Mouse (Mus musculus): ENCODE data around the gene Tcea2.
A peak's percentile ranks its signal among the peaks of the same experiment; 100 is the strongest.

Tcea2 gene

GRCm38 (mm10) chr2:181679951-181680715, at the start of gene Tcea2:
Gene Tcea2, plus strand, starts transcription at chr2:181680310.
- peak; percentile 87 for DNase-seq (ENCODE audit: low read depth)

DNA sequence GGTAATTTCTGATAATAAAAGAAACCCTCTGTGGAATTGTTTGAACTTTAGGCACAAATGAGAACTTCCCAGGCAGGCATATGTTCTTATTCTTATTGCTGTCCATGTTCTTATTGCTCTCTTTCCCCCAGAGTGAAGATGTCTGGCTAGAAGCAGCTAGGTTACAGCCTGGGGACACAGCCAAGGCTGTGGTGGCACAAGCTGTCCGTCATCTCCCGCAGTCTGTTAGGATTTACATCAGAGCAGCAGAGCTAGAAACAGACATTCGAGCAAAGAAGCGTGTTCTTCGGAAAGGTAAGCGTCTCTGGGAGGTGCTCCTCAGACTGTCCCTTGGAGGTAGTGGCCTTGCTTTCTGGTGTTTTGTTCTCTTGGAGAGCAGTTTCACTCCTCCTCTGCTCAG, 47.5 kb upstream of the Tcea2 start:
- DNase-seq (ENCODE audit: low read depth), result no peak

GRCm38 (mm10) chr2:181635865-181636264, 44.2 kb upstream of the Tcea2 start:
- no peak for DNase-seq (ENCODE audit: low read depth)

GRCm38 (mm10) chr2:181644361-181644760, 35.7 kb upstream of the Tcea2 start:
- peak; percentile 67 for DNase-seq (ENCODE audit: low read depth)

DNA sequence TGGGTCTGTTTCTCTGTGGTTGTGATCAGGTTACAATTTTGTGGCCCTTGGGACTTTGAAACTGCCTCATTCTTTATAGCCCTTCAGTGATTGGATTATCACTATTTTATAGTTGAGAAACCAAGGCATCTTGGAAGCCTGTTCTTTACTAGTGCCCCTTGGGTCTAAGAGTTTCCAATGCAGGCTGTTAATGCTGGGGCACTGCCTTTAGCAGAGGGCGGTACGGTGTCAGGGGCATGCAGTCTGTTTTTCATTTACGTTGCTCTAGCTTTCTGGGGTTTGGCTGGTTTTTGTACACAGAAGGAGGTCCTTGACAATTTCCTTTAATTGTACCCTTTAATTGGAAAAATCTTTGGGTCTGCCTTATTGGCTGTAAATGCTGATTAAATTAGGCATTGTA, 34.4 kb upstream of the Tcea2 start:
- no peak for DNase-seq (ENCODE audit: low read depth)

- DNase-seq (ENCODE audit: low read depth), result no peak
Observed at GRCm38 (mm10) chr2:181646626-181647472, 33.3 kb upstream of the Tcea2 start.

DNA sequence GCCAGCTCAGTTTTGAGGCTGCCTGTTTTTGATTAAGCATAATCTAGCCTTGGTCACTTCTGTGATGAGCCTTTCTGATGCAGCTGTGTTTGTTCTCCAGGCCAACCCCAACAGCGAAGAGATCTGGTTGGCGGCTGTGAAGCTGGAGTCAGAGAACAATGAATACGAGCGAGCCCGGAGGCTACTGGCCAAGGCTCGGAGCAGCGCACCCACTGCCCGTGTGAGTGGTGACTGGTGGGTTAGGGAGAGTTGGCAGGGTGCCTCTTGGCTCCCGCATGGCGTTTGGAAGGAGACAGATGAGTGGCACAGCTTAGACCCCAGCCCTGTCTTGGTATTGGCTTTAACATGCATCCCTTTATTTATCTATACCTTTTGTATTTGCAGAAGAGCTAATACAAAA, 31.2 kb upstream of the Tcea2 start:
- DNase-seq (ENCODE audit: low read depth), result no peak

DNA sequence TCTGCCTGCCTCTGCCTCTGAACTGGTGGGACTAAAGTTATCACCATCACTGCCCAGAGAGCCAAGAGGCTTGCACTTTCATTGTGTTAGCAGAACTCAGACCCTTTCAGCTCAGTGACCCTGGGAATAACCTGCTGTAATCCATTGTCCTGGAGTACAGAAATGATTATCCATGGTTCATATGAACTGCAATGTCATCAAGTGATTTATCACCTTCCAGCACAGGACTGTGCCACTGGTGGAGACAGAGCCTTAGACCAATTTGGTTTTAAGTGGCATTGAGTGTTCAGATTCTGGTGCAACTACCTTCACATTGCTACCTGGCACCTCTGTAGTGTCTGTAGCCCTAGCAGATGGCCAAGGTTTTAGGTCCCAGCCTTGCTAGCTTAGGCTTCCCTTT, 27.0 kb upstream of the Tcea2 start:
- DNase-seq (ENCODE audit: low read depth), result no peak

- no peak for DNase-seq (ENCODE audit: low read depth)
Observed at GRCm38 (mm10) chr2:181653523-181653922, 26.6 kb upstream of the Tcea2 start.

DNA sequence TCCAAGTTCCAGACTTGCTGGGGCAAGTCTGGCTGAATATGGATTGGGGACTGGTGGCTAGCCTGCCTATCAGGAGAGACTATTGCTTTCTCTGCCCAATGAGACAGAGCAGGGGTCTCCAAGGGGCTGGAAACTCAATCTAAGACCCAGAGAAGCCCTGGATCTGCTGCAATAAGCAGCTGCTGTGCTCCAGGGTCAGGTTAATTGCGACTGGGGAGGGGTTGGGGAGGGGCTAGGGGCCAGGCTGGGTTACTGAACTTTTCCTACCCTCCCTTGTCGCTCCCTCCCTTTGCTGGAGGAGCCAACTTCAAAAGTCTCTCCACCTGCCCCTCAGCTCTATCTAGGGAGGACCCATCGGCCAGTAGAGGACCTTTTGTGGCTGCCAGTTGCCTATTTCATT, 23.4 kb upstream of the Tcea2 start, which contains the start of gene Gm29797:
TSS of gene Gm29797 (plus strand) at position 301 of the 400 bp plus-strand sequence.
- DNase-seq (ENCODE audit: low read depth), result no peak

- DNase-seq (ENCODE audit: low read depth), result no peak
Observed at GRCm38 (mm10) chr2:181657441-181657840, 22.7 kb upstream of the Tcea2 start.

- no peak for DNase-seq (ENCODE audit: low read depth)
Observed at GRCm38 (mm10) chr2:181658528-181658927, 21.6 kb upstream of the Tcea2 start.

DNA sequence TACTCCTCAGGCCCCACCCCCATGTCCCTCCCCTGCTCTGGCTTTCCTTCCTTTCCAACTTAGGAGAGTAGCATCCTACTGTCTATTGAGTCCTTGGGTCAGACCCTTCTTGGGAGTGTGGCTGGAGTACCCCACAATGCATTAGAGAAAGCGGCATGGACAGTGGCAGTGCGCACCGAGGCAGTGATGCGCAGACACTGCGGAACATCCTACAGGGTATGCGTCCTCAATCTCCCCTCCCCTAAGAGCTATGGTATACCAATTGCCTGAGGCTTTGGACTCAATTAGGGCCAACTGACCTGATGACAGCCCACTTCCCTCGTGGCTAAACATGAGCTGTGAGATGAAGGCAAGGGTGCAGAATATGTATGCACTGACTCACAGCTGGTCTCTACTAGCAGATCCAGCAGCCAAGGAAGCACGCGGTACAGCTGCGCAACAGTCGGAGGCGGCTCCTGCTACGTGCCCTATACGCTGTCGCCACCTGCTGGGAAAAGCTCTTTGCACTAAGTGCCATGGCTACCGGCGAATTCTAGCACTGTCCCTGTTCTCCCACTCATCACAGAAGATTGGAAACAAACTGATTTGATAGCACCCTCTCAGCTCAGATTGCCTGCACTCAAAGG, 21.1 kb upstream of the Tcea2 start:
- peak; percentile 67 for DNase-seq (ENCODE audit: low read depth)

- DNase-seq (ENCODE audit: low read depth), result peak; percentile 88
Observed at GRCm38 (mm10) chr2:181659609-181660055, 20.5 kb upstream of the Tcea2 start.

GRCm38 (mm10) chr2:181662620-181663297, 17.4 kb upstream of the Tcea2 start:
- DNase-seq (ENCODE audit: low read depth), result no peak

- no peak for DNase-seq (ENCODE audit: low read depth)
Observed at GRCm38 (mm10) chr2:181663298-181663630, 16.8 kb upstream of the Tcea2 start.

DNA sequence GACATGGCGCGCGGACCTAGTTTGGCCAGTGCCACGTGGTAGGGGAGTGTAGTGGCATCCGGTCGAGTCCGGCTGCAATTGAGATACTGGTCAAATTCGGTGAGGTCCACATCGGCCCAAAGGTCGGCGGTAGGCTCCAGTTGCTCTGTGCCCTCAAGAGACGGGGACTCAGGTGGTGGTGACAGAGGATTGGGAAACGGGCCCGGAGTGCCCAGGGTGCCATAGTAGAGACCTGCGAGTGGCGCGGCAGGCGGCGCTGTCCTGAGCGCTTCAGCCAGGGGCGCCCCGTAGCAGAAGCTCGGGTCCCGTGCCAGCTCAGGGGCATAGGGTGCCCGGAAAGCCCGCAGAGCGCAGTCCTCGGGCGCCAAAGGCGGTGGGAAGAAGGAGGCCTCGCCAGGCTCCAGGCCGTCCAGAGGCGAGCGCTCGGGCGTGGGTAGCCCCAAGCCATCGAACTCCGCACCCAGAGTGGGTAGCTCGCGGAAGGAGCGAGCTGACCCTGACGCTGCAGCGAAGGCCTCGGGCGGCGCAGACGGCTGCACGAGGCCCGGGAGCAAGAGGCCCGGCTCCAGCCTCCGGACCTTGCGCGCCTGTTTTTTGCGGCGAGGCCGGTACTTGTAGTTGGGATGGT, 9.7 kb upstream of the Tcea2 start:
- DNase-seq (ENCODE audit: low read depth), result no peak

DNA sequence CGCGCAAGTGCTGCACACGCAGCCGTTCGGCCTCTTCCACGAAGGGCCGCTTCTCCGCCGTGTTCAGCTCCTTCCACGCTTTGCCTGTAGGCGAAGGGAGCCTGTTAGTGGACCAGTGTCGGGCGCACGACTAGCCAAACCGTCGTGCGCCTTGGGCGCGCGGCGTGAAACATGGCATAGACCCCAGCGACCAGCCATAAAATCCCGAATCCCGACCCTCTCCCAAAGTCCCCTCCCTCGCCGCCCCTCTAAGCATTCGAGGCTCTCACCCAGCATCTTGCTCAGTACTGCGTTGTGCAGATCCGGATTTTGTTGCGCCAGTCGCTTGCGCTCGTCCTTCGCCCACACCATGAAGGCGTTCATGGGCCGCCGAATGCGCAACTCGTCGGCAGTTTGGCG, 9.2 kb upstream of the Tcea2 start:
- DNase-seq (ENCODE audit: low read depth), result no peak

GRCm38 (mm10) chr2:181671326-181671725, 8.8 kb upstream of the Tcea2 start, which contains the start of gene Sox18:
Gene Sox18, minus strand, starts transcription at chr2:181671640.
- no peak for DNase-seq (ENCODE audit: low read depth)

DNA sequence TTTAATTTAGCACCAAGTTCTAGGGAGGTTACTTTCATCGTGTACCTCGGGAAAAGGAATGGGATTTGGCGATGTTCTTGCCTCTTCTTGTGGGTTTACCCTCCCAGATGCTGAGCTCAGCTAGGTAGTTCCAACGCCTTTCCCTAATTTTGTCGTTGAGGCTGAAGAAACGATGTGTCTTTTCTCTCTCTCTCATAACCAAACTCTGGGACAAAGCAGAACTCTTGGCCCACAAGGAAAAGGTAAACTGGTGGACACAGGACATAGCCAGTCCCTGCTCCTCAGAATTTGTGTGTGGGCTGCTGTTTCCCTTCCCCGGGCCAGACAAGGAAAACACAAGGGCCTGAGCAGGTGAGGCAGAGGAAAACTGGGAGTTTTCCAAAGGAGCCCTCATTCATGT, 8.1 kb upstream of the Tcea2 start:
- DNase-seq (ENCODE audit: low read depth), result no peak

DNA sequence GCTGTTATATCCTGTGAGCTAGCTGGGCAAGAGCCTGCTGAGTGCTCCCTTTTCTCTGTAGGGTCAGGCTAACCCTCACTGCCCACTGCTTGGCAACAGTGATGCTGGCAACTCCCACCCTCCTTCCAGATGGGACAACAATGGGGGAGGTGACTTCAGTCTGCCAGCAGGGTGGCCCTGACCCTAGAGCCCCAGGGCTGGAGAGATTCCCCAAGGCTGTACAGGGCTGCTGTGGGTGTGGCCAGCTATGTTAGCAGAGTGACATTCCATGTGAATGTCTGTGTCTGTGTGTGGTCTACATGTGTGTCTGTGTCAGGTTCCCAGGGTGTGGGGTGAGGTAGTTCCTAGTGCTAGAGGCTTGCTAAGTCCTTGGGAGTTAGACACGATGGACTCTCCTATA, 6.6 kb upstream of the Tcea2 start:
- DNase-seq (ENCODE audit: low read depth), result no peak

DNA sequence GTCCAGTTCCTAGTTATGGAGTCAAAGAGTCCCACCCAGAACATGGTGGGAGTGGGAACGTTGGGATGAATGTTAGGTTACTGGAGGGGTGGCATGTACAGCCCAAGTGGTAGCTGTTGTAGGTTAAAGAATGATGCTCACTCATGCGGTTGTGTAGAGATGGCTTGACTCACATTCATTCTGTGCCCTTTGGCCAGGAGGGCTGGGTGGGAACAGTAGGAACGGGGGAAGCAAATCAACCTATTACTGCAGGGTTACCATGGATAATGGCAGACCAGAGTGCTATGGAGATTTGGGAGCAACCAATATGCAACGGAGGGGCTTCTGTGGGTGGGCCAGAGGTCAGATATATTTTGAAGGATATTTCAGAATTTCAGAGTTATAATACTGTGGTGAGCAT, 5.2 kb upstream of the Tcea2 start:
- DNase-seq (ENCODE audit: low read depth), result no peak
